Mouse (Mus musculus): Measurements from ENCODE around the gene Cebpb.

- TF ChIP-seq CTCF (IDR thresholded peaks at IDR 0.05; ENCODE audit: extremely low read depth, insufficient read depth, low read length) (peak; percentile 30), POLR2A (IDR thresholded peaks at IDR 0.05; ENCODE audit: extremely low read depth, insufficient read depth, low read length) (no peak)
These were observed 10.1 kb upstream of the Cebpb start for GRCm38 (mm10) chr2:167678600-167678999.
